Mouse (Mus musculus): ENCODE data around the gene Scrn2. TPM values are rescaled to one million over a fixed set of nuclear protein-coding genes. Genes with fewer than 3 reads are reported as not detected.

Gene Scrn2
- not detected for polyA plus RNA-seq (2014; fragmentation: Illumina TruSeq; extraction: RNeasy Lipid Tissue Mini Kit (QIAGEN cat#74804); ENCODE audit: low replicate concordance)

GRCm38 (mm10) chr11:97029686-97030417, at the start of gene Scrn2:
Scrn2 (plus strand) TSS chr11:97029938.

GRCm38 (mm10) chr11:96982859-96983258, 46.9 kb upstream of the Scrn2 start, which contains the start of gene Sp2:
Sp2 (minus strand) TSS chr11:96982959.

GRCm38 (mm10) chr11:97013121-97013670, 16.5 kb upstream of the Scrn2 start, which contains the start of gene Sp6:
Sp6 (plus strand) TSS chr11:97013394.

GRCm38 (mm10) chr11:97041022-97041899, 11.5 kb downstream of the Scrn2 start, which contains the start of the genes Lrrc46 and Mrpl10:
Lrrc46 (minus strand) TSS chr11:97041407.
Mrpl10 (plus strand) TSS chr11:97041560.

GRCm38 (mm10) chr11:97050216-97050943, 20.6 kb downstream of the Scrn2 start, which contains the start of gene Osbpl7:
Osbpl7 (plus strand) TSS chr11:97050628.

Other genes with a start within 250 kb of the Scrn2 start
- gene Cbx1, start 240.8 kb upstream of the Scrn2 start, polyA plus RNA-seq (2014; fragmentation: Illumina TruSeq; extraction: RNeasy Lipid Tissue Mini Kit (QIAGEN cat#74804); ENCODE audit: low replicate concordance), result 62.8 TPM
- 9.8 TPM for gene Nfe2l1, start 200.0 kb upstream of the Scrn2 start, polyA plus RNA-seq (2014; fragmentation: Illumina TruSeq; extraction: RNeasy Lipid Tissue Mini Kit (QIAGEN cat#74804); ENCODE audit: low replicate concordance)
- gene Copz2, start 180.1 kb upstream of the Scrn2 start, polyA plus RNA-seq (2014; fragmentation: Illumina TruSeq; extraction: RNeasy Lipid Tissue Mini Kit (QIAGEN cat#74804); ENCODE audit: low replicate concordance), result 0.63 TPM
- 13.2 TPM for gene Cdk5rap3, start 113.4 kb upstream of the Scrn2 start, polyA plus RNA-seq (2014; fragmentation: Illumina TruSeq; extraction: RNeasy Lipid Tissue Mini Kit (QIAGEN cat#74804); ENCODE audit: low replicate concordance)
- 20.3 TPM for gene Prr15l, start 101.8 kb upstream of the Scrn2 start, polyA plus RNA-seq (2014; fragmentation: Illumina TruSeq; extraction: RNeasy Lipid Tissue Mini Kit (QIAGEN cat#74804); ENCODE audit: low replicate concordance)
- gene Pnpo, start 86.0 kb upstream of the Scrn2 start, polyA plus RNA-seq (2014; fragmentation: Illumina TruSeq; extraction: RNeasy Lipid Tissue Mini Kit (QIAGEN cat#74804); ENCODE audit: low replicate concordance), result 9.4 TPM
- gene Sp2, start 47.0 kb upstream of the Scrn2 start, polyA plus RNA-seq (2014; fragmentation: Illumina TruSeq; extraction: RNeasy Lipid Tissue Mini Kit (QIAGEN cat#74804); ENCODE audit: low replicate concordance), result 3.3 TPM
- 0.19 TPM for gene Sp6, start 16.5 kb upstream of the Scrn2 start, polyA plus RNA-seq (2014; fragmentation: Illumina TruSeq; extraction: RNeasy Lipid Tissue Mini Kit (QIAGEN cat#74804); ENCODE audit: low replicate concordance)
- gene Lrrc46, start 11.5 kb downstream of the Scrn2 start, polyA plus RNA-seq (2014; fragmentation: Illumina TruSeq; extraction: RNeasy Lipid Tissue Mini Kit (QIAGEN cat#74804); ENCODE audit: low replicate concordance), result not detected
- 5.5 TPM for gene Mrpl10, start 11.6 kb downstream of the Scrn2 start, polyA plus RNA-seq (2014; fragmentation: Illumina TruSeq; extraction: RNeasy Lipid Tissue Mini Kit (QIAGEN cat#74804); ENCODE audit: low replicate concordance)
- 0.33 TPM for gene Osbpl7, start 20.7 kb downstream of the Scrn2 start, polyA plus RNA-seq (2014; fragmentation: Illumina TruSeq; extraction: RNeasy Lipid Tissue Mini Kit (QIAGEN cat#74804); ENCODE audit: low replicate concordance)
- not detected for gene Tbx21, start 85.4 kb downstream of the Scrn2 start, polyA plus RNA-seq (2014; fragmentation: Illumina TruSeq; extraction: RNeasy Lipid Tissue Mini Kit (QIAGEN cat#74804); ENCODE audit: low replicate concordance)
- gene Tbkbp1, start 121.6 kb downstream of the Scrn2 start, polyA plus RNA-seq (2014; fragmentation: Illumina TruSeq; extraction: RNeasy Lipid Tissue Mini Kit (QIAGEN cat#74804); ENCODE audit: low replicate concordance), result not detected
- 82.0 TPM for gene Kpnb1, start 157.9 kb downstream of the Scrn2 start, polyA plus RNA-seq (2014; fragmentation: Illumina TruSeq; extraction: RNeasy Lipid Tissue Mini Kit (QIAGEN cat#74804); ENCODE audit: low replicate concordance)